Mouse (Mus musculus) limb, embryonic 12.5 days (tissue): Measurements from ENCODE around the gene Tbcc. TPM values are rescaled to one million over a fixed set of nuclear protein-coding genes. Genes with fewer than 3 reads are reported as not detected.
A peak's percentile ranks its signal among the peaks of the same experiment; 100 is the strongest.

Experiments
- ATAC-seq: fragments of 200-750 bp; cut with Nextera tagmentation; 2 replicates; pipeline ENCODE4 v1.8.0; 2017; ENCODE audit warnings: low read depth, moderate TSS enrichment; ENCODE audit not compliant: insufficient number of reproducible peaks, insufficient read depth, low FRiP score, low TSS enrichment
- H3K27ac ChIP-seq: fragments of 300-500 bp; sonication (generic); 2 replicates; pipeline ENCODE4 v1.5.1; 2016; ENCODE audit warnings: mild to moderate bottlenecking, moderate library complexity
- H3K27me3 ChIP-seq: fragments of 300-500 bp; sonication (generic); 2 replicates; pipeline ENCODE4 v1.6.1; 2016; ENCODE audit warnings: mild to moderate bottlenecking, moderate library complexity
- H3K36me3 ChIP-seq: fragments of 300-500 bp; sonication (generic); 2 replicates; pipeline ENCODE4 v1.6.1; 2016; ENCODE audit warnings: mild to moderate bottlenecking, moderate library complexity
- H3K4me1 ChIP-seq: fragments of 300-500 bp; sonication (generic); replicated peaks from 2 replicates; pipeline ENCODE4 v1.6.1; 2016
- H3K4me2 ChIP-seq: fragments of 300-500 bp; sonication (generic); 2 replicates; pipeline ENCODE4 v1.6.1; 2016; ENCODE audit warnings: mild to moderate bottlenecking, moderate library complexity
- H3K4me3 ChIP-seq: fragments of 300-500 bp; sonication (generic); replicated peaks from 2 replicates; pipeline ENCODE4 v1.5.1; 2016; ENCODE audit warnings: mild to moderate bottlenecking
- H3K9ac ChIP-seq: fragments of 300-500 bp; sonication (generic); replicated peaks from 2 replicates; pipeline ENCODE4 v1.6.1; 2016; ENCODE audit warnings: mild to moderate bottlenecking, moderate library complexity
- H3K9me3 ChIP-seq: fragments of 300-500 bp; sonication (generic); 2 replicates; pipeline ENCODE4 v1.6.1; 2016; ENCODE audit warnings: mild to moderate bottlenecking, moderate library complexity
- WGBS: fragments of 180-500 bp; shearing (Covaris S2); methylation state at CpG from one replicate; pipeline ENCODE4 v1.1.7; 2016; 5-methylcytosine and 5-hydroxymethylcytosine counted together
- polyA plus RNA-seq: library from polyadenylated mRNA; unstranded; fragments of >200 nt; fragmentation: Nextera tagmentation; extraction: Ambion mirVana; gene quantifications from 2 replicates; pipeline ENCODE4 v1.2.1, GENCODE M21; 2016

Gene Tbcc
- polyA plus RNA-seq, 1 experiment from 2014 or later: 78.7 TPM

- H3K27ac ChIP-seq: no peak overlapping the region
- H3K4me3 ChIP-seq: no peak overlapping the region
- H3K9ac ChIP-seq: 0 out of 2 replicates have a peak overlapping the region, but pooled peaks have one; percentile 18
- no peaks in the 10 kb centered on the region for H3K36me3 ChIP-seq
- no peak; the same call in 1 of the 2 replicates for ATAC-seq
- H3K27me3 ChIP-seq: no peaks in the 10 kb centered on the region
- H3K4me1 ChIP-seq: no peaks in the 10 kb centered on the region
- peaks cover 8% of the 10 kb centered on the region; the same call in 1 of the 2 replicates for H3K9me3 ChIP-seq
- peak overlapping the region; percentile 24; the same call in 1 of the 2 replicates for H3K4me2 ChIP-seq
- 22% methylated on average over 19 of the region's 19 CpGs for WGBS
Observed at GRCm38 (mm10) chr17:46903876-46904490, 13.5 kb downstream of the Tbcc start.

- Histone ChIP-seq H3K27me3 (no peaks in the 10 kb centered on the region), H3K9me3 (peaks cover 8% of the 10 kb centered on the region; the same call in 1 of the 2 replicates), H3K36me3 (no peaks in the 10 kb centered on the region), H3K4me1 (no peaks in the 10 kb centered on the region; the same call in 1 of the 2 replicates), H3K27ac (no peak within 1 kb of the TSS), H3K4me3 (no peak within 1 kb of the TSS), H3K9ac (no peak within 1 kb of the TSS), H3K4me2 (no peak within 1 kb of the TSS)
- no peak for ATAC-seq
- 85% methylated on average over 10 of the region's 10 CpGs for WGBS
Observed at GRCm38 (mm10) chr17:46910186-46910585, 19.7 kb downstream of the Tbcc start, which contains the start of gene Prph2. Gene Prph2, plus strand, starts transcription at chr17:46910459.

- Histone ChIP-seq H3K27ac (no peak overlapping the region), H3K4me2 (no peak overlapping the region), H3K27me3 (no peaks in the 10 kb centered on the region), H3K36me3 (no peaks in the 10 kb centered on the region), H3K9me3 (peaks cover 8% of the 10 kb centered on the region; the same call in 1 of the 2 replicates), H3K9ac (no peak overlapping the region), H3K4me3 (no peak overlapping the region), H3K4me1 (no peaks in the 10 kb centered on the region; the same call in 1 of the 2 replicates)
- ATAC-seq: no peak
- WGBS: 40% methylated on average over 6 of the region's 6 CpGs
Observed at GRCm38 (mm10) chr17:46912331-46912730, 21.8 kb downstream of the Tbcc start.

DNA sequence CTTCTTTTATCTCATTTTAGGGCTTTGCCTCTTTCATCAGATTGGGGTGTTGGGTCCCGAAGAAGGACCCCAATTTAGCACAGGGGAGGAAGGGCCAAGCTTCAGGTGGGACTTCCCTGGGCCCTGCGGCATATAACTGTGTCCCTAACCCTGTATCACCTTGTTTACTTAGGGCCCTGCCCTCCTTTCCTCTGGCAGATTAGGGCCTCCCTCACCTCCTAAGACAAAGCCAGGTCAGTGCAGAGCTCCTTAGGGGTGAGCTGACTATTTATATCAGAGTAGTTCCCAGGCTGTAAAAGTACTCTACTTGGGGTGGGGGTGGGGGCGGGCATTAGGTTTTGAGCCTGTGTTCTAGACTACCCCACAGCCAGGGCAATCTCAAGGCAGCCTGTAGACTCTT, 24.6 kb downstream of the Tbcc start:
- 64% methylated on average over 3 of the region's 3 CpGs for WGBS
- Histone ChIP-seq H3K4me3 (no peak overlapping the region), H3K9me3 (no peaks in the 10 kb centered on the region), H3K4me2 (no peak overlapping the region), H3K36me3 (no peaks in the 10 kb centered on the region), H3K4me1 (no peaks in the 10 kb centered on the region; the same call in 1 of the 2 replicates), H3K9ac (no peak overlapping the region), H3K27me3 (no peaks in the 10 kb centered on the region), H3K27ac (no peak overlapping the region)
- no peak for ATAC-seq

GRCm38 (mm10) chr17:46918951-46919350, 28.5 kb downstream of the Tbcc start:
- no peak for ATAC-seq
- 14% methylated on average over 4 of the region's 4 CpGs for WGBS
- no peak overlapping the region for H3K27ac ChIP-seq
- H3K9me3 ChIP-seq: no peaks in the 10 kb centered on the region
- H3K9ac ChIP-seq: no peak overlapping the region
- no peak overlapping the region for H3K4me2 ChIP-seq
- 0 out of 2 replicates have a peak, but pooled peaks cover 2% of the 10 kb centered on the region for H3K4me1 ChIP-seq
- H3K27me3 ChIP-seq: no peaks in the 10 kb centered on the region
- H3K4me3 ChIP-seq: no peak overlapping the region
- H3K36me3 ChIP-seq: no peaks in the 10 kb centered on the region

- WGBS: 62% methylated on average over 6 of the region's 6 CpGs
- no peak for ATAC-seq
Observed at GRCm38 (mm10) chr17:46920855-46921254, 30.4 kb downstream of the Tbcc start.

DNA sequence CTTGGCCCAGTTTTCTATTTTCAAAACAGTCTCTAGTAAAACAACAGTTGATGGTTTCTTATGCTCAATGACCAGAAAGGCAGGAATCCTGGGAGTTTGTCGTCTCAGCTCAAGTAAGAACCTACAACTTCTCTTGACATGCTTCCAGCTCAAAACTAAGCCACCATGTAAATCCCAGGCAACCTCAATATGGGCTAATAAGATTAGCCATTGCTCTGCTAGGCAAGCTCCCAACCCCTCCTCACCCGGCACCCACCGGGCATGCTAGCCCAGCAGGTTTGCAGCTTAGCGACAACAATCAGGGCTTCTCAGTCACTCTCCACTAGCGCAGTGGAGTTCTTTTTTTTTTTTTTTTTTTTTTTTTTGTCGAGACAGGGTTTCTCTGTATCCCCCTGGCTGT, 35.7 kb downstream of the Tbcc start:
- 68% methylated on average over 6 of the region's 6 CpGs for WGBS
- no peaks in the 10 kb centered on the region for H3K27me3 ChIP-seq
- H3K9me3 ChIP-seq: no peaks in the 10 kb centered on the region
- no peaks in the 10 kb centered on the region for H3K4me1 ChIP-seq
- no peak overlapping the region for H3K4me3 ChIP-seq
- no peak overlapping the region for H3K27ac ChIP-seq
- no peak for ATAC-seq
- H3K9ac ChIP-seq: no peak overlapping the region
- no peak overlapping the region for H3K4me2 ChIP-seq
- peaks cover 36% of the 10 kb centered on the region for H3K36me3 ChIP-seq

More at GRCm38 (mm10) chr17:46920855-46921254, 30.4 kb downstream of the Tbcc start:
- no peaks in the 10 kb centered on the region for H3K27me3 ChIP-seq
- no peak overlapping the region for H3K27ac ChIP-seq
- no peak overlapping the region for H3K9ac ChIP-seq
- no peak overlapping the region for H3K4me3 ChIP-seq
- no peaks in the 10 kb centered on the region for H3K9me3 ChIP-seq
- H3K36me3 ChIP-seq: no peaks in the 10 kb centered on the region
- H3K4me1 ChIP-seq: 0 out of 2 replicates have a peak, but pooled peaks cover 2% of the 10 kb centered on the region
- no peak overlapping the region for H3K4me2 ChIP-seq

GRCm38 (mm10) chr17:46926941-46927340, 36.5 kb downstream of the Tbcc start:
- Histone ChIP-seq H3K4me2 (no peak overlapping the region), H3K36me3 (peaks cover 44% of the 10 kb centered on the region), H3K4me1 (no peaks in the 10 kb centered on the region), H3K27ac (no peak overlapping the region), H3K4me3 (no peak overlapping the region), H3K9ac (no peak overlapping the region), H3K9me3 (no peaks in the 10 kb centered on the region), H3K27me3 (no peaks in the 10 kb centered on the region)
- no peak for ATAC-seq
- 61% methylated on average over 3 of the region's 3 CpGs for WGBS

- no peak overlapping the region for H3K27ac ChIP-seq
- no peak for ATAC-seq
- H3K9ac ChIP-seq: no peak overlapping the region
- no peaks in the 10 kb centered on the region for H3K27me3 ChIP-seq
- WGBS: 92% methylated on average over 5 of the region's 5 CpGs
- peaks cover 52% of the 10 kb centered on the region for H3K36me3 ChIP-seq
- H3K4me3 ChIP-seq: no peak overlapping the region
- H3K4me1 ChIP-seq: no peaks in the 10 kb centered on the region
- H3K4me2 ChIP-seq: no peak overlapping the region
- H3K9me3 ChIP-seq: no peaks in the 10 kb centered on the region
Observed at GRCm38 (mm10) chr17:46927781-46928180, 37.3 kb downstream of the Tbcc start.

- no peak overlapping the region for H3K4me3 ChIP-seq
- no peak for ATAC-seq
- 72% methylated on average over 12 of the region's 12 CpGs for WGBS
- no peak overlapping the region for H3K9ac ChIP-seq
- H3K27me3 ChIP-seq: no peaks in the 10 kb centered on the region
- no peak overlapping the region for H3K27ac ChIP-seq
- H3K9me3 ChIP-seq: no peaks in the 10 kb centered on the region
- no peaks in the 10 kb centered on the region for H3K4me1 ChIP-seq
- peaks cover 67% of the 10 kb centered on the region for H3K36me3 ChIP-seq
- no peak overlapping the region for H3K4me2 ChIP-seq
Observed at GRCm38 (mm10) chr17:46929277-46929676, 38.8 kb downstream of the Tbcc start.

DNA sequence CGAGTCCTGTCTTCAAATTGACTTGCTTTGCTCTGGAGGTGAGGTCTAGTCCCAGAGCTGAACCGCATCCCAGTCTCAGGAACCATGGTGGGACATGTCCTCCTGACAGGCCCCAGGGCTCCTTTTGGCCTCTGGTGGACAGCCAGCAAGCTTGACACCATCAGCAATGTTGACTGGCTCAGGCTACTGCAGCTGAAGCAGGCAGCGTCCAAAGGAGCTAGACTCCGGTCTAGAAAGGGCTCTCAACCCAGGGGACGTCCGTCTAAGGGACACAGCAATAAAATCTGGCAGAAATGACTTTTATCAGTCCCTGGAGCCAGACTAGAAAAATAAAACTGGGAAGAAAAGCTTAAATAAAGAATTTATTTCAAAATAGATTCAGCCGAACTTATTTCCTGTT, 39.4 kb downstream of the Tbcc start:
- H3K4me1 ChIP-seq: no peaks in the 10 kb centered on the region
- ATAC-seq: no peak
- H3K4me2 ChIP-seq: no peak overlapping the region
- no peaks in the 10 kb centered on the region for H3K9me3 ChIP-seq
- no peak overlapping the region for H3K4me3 ChIP-seq
- no peaks in the 10 kb centered on the region for H3K27me3 ChIP-seq
- no peak overlapping the region for H3K9ac ChIP-seq
- H3K36me3 ChIP-seq: peaks cover 73% of the 10 kb centered on the region
- 91% methylated on average over 7 of the region's 7 CpGs for WGBS
- no peak overlapping the region for H3K27ac ChIP-seq

DNA sequence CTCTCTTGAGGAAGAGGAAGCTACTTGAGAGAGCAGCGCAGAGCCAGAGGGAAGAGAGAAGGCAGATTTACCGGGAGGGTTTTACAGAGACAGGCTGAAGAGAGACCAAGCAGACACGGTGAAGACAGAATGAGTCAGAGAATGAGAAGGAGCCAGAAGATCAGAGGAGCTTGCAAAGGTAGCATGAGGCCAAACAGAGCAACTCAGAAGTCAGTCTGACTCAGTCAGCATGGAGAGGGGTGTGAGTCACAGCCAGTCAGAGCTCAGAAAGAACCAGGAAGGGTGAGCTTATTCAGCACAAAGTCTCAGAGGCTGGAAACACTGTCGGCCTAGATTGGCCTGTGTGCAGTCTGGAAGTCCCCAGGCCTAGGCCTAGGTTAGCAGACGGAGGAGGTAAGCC, 42.5 kb downstream of the Tbcc start:
- no peak overlapping the region for H3K9ac ChIP-seq
- WGBS: 96% methylated on average over 5 of the region's 5 CpGs
- no peaks in the 10 kb centered on the region for H3K4me1 ChIP-seq
- H3K4me2 ChIP-seq: no peak overlapping the region
- no peaks in the 10 kb centered on the region for H3K27me3 ChIP-seq
- H3K9me3 ChIP-seq: no peaks in the 10 kb centered on the region
- H3K36me3 ChIP-seq: peaks cover 100% of the 10 kb centered on the region
- no peak overlapping the region for H3K27ac ChIP-seq
- H3K4me3 ChIP-seq: no peak overlapping the region
- no peak for ATAC-seq
